Mouse (Mus musculus) CH12F3 (cell line): ENCODE data around the gene Car9.
"Not testable (repeated sequence)": the region's sequence is repeated elsewhere in the genome, so short reads cannot be mapped to it uniquely, and the experiment has no call there.

ENCODE experiments used
- in situ Hi-C: fragments of 300-500 bp; cut with MboI; formaldehyde crosslinking; loops from 2 replicates; pipeline ENCODE4 v1.14.3; 2020; ENCODE audit warnings: low sequenced_read_pairs

Gene Car9

DNA sequence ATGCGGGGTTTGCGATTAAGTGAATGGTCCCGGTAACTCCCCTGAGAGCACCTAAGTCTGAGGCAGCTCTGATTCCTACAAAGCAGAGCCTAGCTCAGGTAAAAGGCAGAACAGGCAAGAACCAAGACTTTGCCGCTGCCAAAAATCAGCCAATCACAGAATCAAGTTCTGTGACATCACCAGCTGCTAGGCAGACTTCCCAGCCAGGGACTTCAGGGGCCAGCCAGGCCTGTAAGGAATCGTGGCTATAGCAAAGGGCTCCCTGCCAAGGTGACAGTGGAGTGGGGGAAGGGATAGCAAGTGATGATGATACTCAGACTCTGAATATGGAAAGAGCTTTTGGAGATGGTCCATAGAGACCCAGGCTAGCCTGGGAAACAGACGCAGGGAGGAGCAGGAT, 13.2 kb downstream of the Car9 start:
- in situ Hi-C loops: no loop called here

DNA sequence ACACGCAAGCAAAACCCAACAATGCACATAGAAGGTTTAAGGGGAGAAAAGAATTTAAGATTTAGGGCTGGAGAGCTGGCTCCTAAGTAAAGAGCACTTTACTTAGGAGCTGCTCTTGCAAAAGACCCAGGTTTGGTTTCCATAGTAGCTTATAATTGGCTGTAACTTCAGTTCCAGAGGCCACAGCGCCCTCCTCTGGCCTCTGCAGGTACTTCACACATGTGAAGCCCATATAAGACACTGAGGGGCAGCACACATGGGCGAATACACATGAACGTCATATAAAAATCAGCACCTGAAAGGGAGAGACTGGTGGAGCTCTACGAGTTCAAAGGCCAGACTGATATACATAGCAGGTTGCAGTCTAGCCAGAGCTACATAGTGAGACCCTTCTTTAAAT, 21.1 kb downstream of the Car9 start:
- in situ Hi-C loops: no loop called here

DNA sequence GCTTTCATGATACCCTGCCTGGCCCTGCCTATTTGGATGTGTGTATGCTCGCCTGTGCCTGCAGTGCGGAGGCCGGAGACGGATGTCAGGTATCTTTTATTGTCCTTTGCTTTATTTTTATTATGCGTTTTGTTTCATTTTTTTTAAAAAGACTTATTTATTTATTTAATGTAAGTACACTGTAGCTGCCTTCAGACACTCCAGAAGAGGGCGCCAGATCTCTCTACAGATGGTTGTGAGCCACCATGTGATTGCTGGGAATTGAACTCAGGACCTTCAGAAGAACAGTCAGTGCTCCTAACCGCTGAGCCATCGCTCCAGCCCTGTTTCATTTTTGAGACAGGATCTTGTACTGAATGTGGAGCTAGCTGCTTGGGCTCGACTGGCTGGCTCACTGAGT, 21.7 kb downstream of the Car9 start:
- in situ Hi-C loops: no loop called here

DNA sequence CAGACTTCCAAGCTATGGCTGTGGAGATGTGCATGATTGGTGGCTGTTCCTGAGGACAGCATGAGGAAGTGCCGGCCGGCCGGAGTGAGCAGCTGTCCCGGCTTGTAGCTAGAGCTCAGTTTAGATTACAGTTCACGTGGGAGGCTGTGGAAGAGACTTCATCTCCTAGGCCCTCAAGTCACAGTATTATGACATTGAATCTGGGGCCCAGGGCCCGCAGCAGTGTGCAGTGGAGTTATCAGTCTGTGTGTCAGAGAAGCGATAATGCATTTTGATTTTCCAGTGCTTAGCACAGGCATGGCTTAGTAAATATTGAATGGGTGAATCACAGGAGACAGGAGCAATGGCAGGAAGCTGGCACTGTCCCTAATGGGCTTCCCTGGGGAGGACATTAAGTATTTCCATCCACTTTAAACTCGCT, 23.3 kb downstream of the Car9 start:
- in situ Hi-C loops: no loop called here

DNA sequence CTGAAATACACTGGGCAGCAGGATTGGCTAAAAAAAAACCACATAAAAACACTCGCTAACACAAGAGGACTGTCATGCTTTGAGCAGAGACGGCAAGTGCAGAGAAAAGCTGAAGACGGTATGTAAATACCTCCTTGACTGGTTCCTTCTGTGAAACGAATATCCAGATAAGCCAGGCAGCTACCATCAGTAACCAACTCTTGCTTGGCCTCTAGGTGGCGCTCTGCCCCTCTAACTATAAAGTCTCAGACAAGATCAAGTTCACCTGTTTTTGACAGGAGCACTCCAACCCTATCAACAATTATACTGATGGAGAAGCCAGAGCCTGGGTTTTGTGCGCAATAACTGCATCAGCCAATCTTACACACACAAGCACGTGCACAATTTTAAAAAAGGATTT, 23.8 kb downstream of the Car9 start:
- in situ Hi-C loops: no loop called here

DNA sequence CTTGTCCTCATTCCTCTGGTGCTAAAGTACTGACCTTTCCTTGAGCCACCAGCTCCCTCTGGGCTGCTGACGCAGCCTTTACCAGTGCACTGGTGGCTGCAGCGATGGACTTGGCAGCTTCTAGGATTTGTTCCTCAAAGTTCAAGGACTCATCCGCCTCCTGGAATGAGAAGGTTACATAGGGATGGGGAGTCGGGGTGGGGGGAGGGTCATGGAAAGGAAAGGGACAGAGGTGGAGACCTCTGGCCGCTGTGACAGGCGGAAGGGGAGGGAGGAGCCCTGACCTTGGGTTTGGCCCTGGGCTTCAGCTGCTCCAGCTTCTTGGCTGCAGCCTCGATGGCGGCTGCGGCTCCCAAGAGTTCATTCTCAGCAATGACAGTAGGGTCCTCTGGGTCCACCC, 26.5 kb downstream of the Car9 start:
- in situ Hi-C loops: no loop called here

DNA sequence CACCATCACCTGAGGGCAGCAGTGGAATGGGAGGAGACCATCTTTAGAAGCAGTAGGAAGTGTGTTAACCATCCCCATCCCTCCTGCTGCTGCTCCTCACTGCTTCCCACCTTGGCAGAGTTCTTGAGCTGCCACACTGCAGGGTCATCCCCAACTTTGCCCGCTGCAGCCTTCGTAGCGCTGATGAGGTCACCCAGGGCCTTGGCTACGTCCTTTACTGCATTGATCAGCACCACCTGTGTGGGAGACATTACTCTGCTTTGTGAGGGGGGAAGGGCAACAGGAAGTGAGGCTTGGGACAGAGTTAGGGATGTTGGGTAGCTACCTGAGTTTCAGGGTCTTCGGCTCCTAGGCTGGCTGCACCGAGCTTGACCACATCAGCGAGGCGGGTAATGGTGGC, 28.9 kb downstream of the Car9 start:
- in situ Hi-C loops: no loop called here

DNA sequence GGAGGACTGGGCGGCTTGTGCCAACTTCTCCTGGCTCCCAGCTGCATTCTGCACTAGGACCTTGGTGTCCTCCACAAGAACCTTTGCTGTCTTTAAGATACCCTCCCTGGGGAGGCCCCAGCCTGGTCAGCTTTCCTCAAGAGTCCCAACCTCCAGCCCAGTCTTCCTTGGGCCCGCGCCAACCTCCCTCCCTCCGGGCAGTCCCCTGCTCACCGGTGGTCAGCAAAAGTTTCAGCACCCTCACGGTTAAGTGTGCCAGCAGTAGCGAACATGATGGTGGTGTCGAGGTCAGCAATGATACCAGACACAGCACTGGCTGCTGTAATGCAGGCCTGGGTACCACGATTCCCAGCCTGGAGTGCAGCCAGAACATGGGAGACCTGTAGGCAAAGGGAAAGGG, 29.3 kb downstream of the Car9 start:
- in situ Hi-C loops: no loop called here

DNA sequence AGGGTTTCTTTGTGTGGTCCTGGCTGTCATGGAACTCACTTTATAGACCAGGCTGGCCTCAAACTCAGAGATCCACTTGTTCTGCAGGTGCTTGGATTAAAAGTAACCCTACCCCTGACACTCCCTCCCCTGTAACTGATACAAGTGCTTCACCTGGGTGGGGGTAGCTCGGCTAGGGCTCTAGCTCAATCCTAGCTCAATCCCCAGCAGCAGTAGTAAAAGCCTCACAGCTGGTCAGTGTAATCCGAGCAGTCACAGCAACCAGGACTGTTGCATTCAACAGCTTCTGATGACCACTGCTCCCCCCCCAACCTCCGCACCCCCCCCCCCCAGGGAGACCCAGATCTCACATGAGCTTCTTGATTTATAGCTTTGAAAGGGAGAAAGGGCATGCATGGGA, 35.3 kb downstream of the Car9 start:
- in situ Hi-C loops: no loop called here

DNA sequence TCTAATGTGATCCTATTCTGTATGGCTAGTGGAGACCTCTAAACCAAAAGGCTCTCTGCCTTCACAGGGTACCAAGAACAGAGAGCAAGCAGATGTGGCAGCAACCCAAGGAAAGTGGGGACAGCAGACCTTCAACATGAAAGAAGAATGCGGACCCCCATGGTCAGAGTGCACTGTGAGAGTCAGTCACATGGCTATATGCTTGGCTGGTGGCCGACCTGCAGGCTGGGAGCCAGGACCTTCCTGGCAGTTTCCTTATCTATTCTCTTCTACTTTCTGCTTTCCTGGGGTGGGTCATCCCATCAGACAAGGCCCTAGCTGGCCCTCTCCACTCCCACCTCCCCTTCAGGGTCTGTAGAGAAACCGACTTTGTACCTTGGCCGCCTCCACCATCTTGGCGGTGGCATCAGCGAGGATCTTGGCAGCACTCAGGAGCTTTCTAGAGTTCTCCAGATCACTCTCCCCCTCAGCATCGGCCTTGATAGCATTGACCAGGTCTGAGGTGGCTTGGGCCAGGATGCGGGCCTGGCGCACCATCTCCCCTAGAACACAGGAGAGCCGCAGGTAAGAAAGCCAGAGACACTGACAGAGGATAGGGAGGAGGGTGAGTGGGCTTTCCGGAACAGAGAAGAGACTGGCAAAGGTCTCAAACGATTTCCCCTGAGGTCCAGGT, 39.7 kb downstream of the Car9 start:
- in situ Hi-C loops: no loop called here

DNA sequence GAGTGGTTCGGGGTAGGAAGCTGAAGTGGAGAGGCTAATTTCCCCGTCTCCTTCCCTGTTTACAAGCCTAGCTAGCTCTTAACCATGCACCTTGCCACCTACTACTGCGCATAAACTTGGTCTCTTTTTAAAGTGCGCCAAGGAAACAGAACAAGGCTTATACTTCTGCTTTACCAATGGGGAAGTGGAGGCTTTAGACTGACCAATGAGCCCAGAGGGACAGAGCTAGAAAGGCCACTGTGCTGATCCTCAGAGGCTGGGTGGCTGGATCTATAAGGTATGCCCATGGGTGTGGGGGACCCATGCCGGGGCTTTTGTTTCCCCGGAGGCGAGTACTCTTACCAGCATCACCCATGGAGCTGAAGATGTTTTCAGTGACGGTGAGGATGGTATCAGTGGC, 40.4 kb downstream of the Car9 start:
- in situ Hi-C loops: no loop called here

DNA sequence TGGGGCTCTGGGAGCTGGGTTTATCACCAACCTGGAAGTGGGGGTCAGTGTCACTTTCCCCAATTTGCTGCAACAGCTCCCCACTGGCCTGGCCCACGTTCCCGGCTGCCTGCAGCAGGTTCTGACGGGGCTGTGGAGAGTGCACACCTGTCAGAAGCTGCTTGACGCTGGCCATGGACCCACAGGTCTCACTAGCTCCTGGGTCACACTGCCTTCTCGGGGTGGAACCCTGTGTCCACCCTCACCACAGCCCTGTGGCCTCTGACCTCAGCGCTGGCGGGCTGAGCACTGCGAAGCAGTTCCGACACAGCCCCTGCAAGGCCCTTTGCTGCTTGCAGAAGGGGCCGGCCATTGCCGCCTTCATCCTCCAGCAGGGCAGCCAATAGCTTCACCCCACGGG, 42.3 kb downstream of the Car9 start:
- in situ Hi-C loops: no loop called here

DNA sequence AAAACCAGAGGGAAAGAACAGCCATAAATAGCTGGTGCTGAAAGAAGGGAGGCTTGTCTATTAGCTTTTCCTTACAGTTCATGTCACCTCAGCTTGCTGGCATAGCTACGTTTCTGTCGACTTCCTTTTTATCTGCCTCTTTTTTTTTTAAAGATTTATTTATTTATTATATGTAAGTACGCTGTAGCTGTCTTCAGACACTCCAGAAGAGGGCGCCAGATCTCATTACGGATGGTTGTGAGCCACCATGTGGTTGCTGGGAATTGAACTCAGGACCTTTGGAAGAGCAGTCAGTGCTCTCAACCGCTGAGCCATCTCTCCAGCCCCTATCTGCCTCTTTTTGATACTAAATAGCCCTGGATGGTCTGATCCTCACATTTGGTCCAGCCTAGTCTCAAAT, 45.1 kb downstream of the Car9 start:
- in situ Hi-C loops: not testable (repeated sequence)

DNA sequence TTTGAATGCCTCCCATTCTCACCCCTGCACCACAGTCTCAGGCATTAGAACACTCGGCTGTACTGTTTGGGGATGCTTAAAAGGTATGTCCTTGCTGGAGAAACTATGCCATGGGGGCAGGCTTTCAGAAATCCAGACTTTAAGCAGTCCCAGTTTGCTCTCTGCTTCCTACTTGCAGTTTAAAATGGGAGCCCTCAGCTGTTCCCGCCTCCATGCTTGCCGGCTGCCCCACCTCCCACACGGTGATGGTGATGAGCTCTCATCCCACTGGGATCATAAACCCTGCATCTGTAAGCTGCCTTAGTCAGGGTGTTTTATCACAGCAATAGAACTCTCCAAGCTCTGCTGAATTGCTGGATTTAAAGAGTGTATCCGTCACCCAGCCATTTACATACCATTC, 45.7 kb downstream of the Car9 start:
- in situ Hi-C loops: no loop called here

DNA sequence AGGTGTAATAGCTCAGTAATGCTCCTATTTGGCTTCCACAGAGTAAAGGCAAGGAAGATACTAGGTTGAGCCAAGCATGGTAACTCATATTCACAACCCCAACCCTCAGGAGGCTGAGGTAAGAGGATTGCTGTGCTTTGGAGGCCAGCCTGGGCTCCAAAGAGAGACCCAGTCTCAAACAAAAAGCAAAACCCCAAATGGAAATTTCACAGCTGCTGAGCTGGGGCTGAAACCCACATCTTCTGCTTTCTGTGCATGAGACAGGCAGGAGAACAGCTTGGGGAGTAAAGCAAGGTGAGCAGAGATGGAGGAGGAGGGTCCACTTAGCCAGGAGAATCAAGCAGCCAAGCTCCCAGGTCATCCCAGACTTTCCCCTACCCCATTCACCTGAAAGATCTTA, 47.1 kb downstream of the Car9 start:
- in situ Hi-C loops: no loop called here

DNA sequence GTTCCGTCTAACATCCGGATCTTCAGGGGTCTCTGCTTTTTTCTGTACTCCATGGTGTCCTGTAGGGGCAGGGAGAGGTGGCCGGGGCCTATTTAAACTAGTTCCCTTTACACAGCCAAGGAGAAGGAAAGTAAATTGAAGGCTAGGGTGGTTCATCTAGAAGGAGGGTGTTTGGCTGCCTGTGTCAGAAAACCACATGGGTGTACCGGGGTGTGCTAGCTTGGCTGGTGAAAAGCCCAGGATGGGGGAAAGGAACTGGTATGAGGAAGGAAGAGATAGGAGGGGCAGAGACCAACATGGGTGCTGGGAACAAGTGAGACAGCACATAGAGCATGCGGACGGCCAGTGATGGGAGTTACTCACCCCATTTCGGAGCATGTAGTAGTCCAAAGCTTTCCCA, 49.2 kb downstream of the Car9 start:
- in situ Hi-C loops: no loop called here

DNA sequence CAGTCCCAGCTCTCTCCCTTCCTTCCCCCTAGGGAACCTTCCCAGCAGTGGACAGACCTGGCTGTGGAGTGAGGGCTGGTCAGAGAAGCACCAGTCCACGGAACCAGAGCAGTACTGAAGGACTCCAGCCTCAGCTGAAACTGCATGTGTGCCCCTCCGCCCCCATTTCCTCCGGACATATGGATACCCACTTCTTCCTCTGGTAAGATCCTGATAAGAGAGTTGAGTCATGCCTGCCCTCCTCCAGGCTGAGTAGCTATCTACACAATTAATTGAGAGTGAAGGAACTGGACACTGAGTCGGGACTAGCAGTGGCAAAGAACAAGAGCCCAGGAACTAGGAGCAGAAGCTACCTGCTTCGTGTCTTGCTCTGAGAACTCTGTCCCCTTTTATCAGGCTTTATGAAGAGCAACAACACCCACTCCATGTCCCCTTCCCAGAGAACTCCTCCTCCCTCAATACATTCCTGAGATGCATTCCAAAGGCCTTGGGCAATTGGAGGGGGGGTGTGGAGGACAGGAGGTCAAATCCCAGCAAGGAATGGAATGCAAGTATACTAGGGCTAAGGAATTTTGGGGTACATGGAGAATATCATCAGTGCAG, 51.4 kb downstream of the Car9 start:
- in situ Hi-C loops: no loop called here

DNA sequence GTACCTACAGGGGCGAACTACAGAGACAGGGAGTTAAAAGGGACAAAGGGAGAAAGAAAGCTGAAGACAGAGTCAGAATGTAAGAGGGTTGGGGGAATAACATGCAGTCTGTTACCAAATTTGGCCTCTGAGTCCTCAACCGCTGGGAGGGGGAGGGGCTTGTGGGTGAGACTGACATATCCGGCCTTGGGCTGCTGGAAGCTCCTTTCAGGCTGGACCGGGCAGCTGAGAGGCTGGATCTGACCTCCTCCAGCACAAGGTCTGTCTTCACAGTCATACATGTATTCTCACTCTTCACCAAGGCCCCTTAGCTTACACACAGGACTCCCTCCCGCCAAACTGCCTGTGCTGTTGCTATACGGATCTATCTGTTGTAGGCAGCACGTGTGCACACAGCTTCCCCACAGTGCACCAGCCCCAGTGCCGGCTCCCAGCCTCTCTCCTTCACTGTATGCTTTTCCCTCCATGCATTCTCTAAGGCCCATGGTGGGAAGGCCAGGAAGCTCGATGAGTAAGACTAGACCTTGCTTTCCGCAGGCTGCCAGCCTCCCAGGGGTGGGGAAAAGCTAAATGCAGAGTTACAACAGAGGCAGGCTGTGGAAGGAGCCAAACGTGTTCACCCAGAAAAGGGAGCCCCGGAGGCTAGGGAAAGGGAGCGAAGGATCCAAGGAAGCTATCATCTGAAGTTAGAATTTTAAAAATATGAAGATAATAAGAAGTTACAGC, 52.0 kb downstream of the Car9 start:
- in situ Hi-C loops: no loop called here

DNA sequence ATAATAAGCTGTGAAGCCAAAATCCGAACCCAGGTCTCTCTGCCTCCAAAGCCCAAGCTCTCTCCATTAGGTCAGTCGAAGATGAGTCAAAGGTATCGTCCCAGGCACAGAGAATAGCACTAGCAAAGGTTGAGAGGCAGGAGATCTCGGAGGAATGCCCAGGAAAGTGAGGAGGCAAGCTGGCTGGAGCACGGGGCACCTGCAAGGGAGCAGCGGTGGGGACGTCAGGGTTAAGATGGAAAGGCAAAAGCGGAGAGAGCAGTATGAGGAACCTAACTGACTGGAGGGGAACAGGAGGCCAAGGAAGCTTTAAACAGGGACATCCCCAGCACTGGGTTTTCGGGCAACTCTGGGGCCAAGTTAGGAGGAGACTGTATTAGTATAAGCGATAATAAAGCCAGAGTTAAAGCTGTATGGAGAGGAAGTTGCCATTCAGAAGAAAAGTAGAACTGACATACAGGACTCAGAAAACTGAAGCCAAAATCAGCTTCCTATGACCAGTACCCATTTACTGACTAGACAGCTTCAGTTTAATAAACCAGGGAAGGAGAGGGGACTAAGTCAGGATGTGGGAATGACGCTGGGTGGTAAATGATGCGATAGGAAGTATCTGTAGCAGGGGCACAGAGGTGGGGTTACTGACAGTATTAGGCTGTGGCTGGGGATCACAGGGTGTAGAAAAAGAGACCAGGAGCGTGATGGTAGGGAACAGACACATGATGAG, 52.9 kb downstream of the Car9 start:
- in situ Hi-C loops: no loop called here

DNA sequence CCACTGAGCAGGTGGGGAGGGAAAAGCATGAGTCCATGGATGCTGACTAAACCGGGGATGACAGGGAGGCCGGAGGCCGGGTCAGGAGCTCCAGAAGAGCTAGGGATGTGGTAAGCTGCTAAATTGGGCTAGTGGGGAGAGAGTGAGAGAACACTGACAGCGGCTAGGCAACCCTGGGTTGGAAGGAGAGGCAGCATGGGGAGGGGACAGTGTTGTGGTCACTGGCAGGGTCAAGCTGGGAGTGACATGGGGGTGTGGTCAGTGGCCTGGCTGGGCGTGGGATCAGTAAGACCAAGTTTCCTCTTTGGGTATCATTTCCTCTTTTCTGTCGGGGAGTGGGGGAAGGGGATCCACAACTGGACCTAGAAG, 53.5 kb downstream of the Car9 start:
- in situ Hi-C loops: no loop called here

DNA sequence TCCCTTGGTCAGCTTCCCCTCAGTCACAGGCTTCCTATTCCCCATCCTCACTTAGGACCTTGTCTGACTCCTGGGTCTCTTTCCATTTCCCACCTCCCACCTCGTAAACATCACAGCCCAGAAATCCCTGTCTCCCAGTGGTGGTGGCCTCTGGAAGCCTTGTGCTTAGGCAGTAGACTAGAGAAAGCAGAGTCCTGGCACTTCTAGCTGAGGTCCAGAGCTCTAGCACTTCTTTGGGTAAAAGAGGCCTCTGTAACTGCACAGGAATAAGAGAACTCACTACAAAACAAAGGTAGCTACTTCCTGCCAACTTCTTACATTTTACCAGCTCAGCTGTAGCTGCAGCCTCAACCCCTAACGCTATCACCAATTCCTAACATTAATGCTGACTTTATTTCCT, 54.2 kb downstream of the Car9 start:
- in situ Hi-C loops: no loop called here

DNA sequence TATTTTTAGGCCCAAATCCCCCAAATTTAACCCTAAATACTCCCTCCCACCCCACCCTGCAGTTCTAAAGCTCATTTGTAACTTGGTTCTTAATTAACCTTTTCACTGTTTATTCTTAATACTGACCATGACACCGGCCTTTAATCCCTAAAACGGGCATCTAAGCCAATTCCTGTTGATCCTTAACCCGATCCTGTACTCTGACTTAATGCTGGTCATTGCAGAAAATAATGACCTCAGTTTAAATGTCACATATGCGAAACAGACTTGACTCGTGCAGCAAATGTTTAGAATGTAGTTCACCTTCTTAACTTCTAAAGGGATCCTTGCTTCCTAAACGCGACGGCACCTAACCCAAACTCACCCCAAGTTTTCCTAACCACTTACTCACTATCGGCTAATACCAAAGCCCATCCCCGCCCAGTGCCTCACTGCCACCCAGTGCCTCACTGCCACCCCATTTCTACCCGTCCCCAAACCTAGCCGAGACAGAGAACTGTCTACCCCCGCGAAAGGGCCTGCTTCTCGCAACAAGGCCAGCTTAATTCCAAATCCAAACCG, 54.8 kb downstream of the Car9 start:
- in situ Hi-C loops: no loop called here
